Mouse (Mus musculus) neural tube, embryonic 13.5 days (tissue): ENCODE results near the gene Aff3. TPM values are rescaled to one million over a fixed set of nuclear protein-coding genes. Genes with fewer than 3 reads are reported as not detected.

Experiments
- ATAC-seq: fragments of 200-750 bp; cut with Nextera tagmentation; 2 replicates; pipeline ENCODE4 v1.8.0; 2017; ENCODE audit warnings: low read depth, mild to moderate bottlenecking, moderate TSS enrichment, moderate library complexity
- H3K27ac ChIP-seq: fragments of 300-500 bp; sonication (generic); replicated peaks from 2 replicates; pipeline ENCODE4 v1.5.1; 2015; ENCODE audit warnings: moderate library complexity, mild to moderate bottlenecking, inconsistent platforms
- H3K27me3 ChIP-seq: fragments of 300-500 bp; sonication (generic); 2 replicates; pipeline ENCODE4 v1.6.1; 2015; ENCODE audit warnings: mild to moderate bottlenecking, inconsistent platforms
- H3K36me3 ChIP-seq: fragments of 300-500 bp; sonication (generic); 2 replicates; pipeline ENCODE4 v1.6.1; 2015; ENCODE audit warnings: mild to moderate bottlenecking, inconsistent platforms
- H3K4me1 ChIP-seq: fragments of 300-500 bp; sonication (generic); replicated peaks from 2 replicates; pipeline ENCODE4 v1.6.1; 2015; ENCODE audit warnings: inconsistent platforms
- H3K4me2 ChIP-seq: fragments of 300-500 bp; sonication (generic); 2 replicates; pipeline ENCODE4 v1.6.1; 2015; ENCODE audit warnings: inconsistent platforms, mild to moderate bottlenecking, moderate library complexity
- H3K4me3 ChIP-seq: fragments of 300-500 bp; sonication (generic); 2 replicates; pipeline ENCODE4 v1.5.1; 2015; ENCODE audit warnings: mild to moderate bottlenecking, inconsistent platforms
- H3K9ac ChIP-seq: fragments of 300-500 bp; sonication (generic); 2 replicates; pipeline ENCODE4 v1.6.1; 2015; ENCODE audit warnings: moderate library complexity, mild to moderate bottlenecking, inconsistent platforms
- H3K9me3 ChIP-seq: fragments of 300-500 bp; sonication (generic); 2 replicates; pipeline ENCODE4 v1.6.1; 2016; ENCODE audit warnings: inconsistent platforms
- WGBS: fragments of 180-500 bp; shearing (Covaris S2); methylation state at CpG from one replicate; pipeline ENCODE4 v1.1.7; 2015; 5-methylcytosine and 5-hydroxymethylcytosine counted together
- polyA plus RNA-seq: library from polyadenylated mRNA; unstranded; fragments of >200 nt; fragmentation: Nextera tagmentation; extraction: Ambion mirVana; gene quantifications from 2 replicates; pipeline ENCODE4 v1.2.1, GENCODE M21; 2015

Aff3 gene
- polyA plus RNA-seq, 1 experiment from 2014 or later: 32.1 TPM

DNA sequence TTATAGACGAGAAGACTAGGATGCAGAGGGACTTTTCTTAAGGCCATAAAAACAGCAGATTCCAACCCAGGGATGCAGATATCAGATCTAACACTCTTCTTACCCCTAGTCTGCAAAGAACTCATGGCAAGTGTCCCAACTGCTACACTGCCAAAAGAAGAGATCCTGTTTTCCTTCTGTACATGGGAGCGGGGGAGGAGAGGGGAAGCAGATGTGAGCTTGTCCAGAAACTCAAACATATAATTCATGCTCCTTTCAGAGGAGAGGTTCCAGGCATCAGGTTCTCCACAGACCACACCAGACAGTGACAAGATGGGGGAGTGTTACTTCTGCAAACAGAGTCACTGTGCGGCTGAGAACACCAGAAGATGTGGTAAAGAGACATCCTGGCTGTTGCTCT, 276.3 kb downstream of the Aff3 start:
- no peaks in the 10 kb centered on the region for H3K36me3 ChIP-seq
- no peaks in the 10 kb centered on the region for H3K9me3 ChIP-seq
- ATAC-seq: no peak
- peaks cover 69% of the 10 kb centered on the region for H3K4me1 ChIP-seq
- H3K27me3 ChIP-seq: no peaks in the 10 kb centered on the region
- WGBS: 74% methylated on average over 3 of the region's 3 CpGs
- H3K27ac ChIP-seq: 0 out of 2 replicates have a peak overlapping the region, but pooled peaks have one; percentile 5
- no peak overlapping the region for H3K4me2 ChIP-seq
- H3K9ac ChIP-seq: no peak overlapping the region
- H3K4me3 ChIP-seq: no peak overlapping the region

- 77% methylated on average over 9 of the region's 9 CpGs for WGBS
- Histone ChIP-seq H3K9ac (no peak overlapping the region), H3K36me3 (no peaks in the 10 kb centered on the region), H3K4me3 (no peak overlapping the region), H3K9me3 (no peaks in the 10 kb centered on the region), H3K27me3 (no peaks in the 10 kb centered on the region), H3K4me1 (peaks cover 61% of the 10 kb centered on the region), H3K4me2 (no peak overlapping the region), H3K27ac (no peak overlapping the region)
- ATAC-seq: no peak
Observed at GRCm38 (mm10) chr1:38387438-38387837, 277.3 kb downstream of the Aff3 start.

GRCm38 (mm10) chr1:38384457-38385121, 280.2 kb downstream of the Aff3 start:
- ATAC-seq: no peak
- no peak overlapping the region for H3K4me2 ChIP-seq

DNA sequence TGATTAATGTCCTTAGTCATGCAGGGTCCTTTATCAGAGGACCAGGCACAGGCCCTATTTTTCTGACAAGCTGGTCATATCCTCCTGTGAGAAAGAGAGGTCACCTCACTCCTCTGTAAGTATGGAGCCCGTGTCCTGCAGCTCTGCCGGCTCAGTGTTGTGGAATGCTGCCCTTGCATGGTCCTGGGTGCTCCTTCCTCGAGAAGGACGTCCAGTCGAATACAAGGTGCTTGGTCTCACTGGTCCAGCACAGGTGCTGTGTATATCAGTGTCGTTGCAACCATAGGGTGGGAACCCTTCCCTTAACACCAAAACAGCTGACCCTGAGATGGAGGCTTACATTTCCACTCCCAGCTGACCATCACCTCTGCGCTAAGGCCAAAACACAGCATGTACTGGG, 280.7 kb downstream of the Aff3 start:
- Histone ChIP-seq H3K27ac (peak overlapping the region; percentile 57), H3K36me3 (no peaks in the 10 kb centered on the region), H3K9ac (no peak overlapping the region), H3K4me1 (peaks cover 38% of the 10 kb centered on the region), H3K4me2 (no peak overlapping the region), H3K9me3 (no peaks in the 10 kb centered on the region), H3K27me3 (no peaks in the 10 kb centered on the region), H3K4me3 (no peak overlapping the region)
- 85% methylated on average over 7 of the region's 7 CpGs for WGBS
- no peak for ATAC-seq

More at GRCm38 (mm10) chr1:38384457-38385121, 280.2 kb downstream of the Aff3 start:
- H3K27me3 ChIP-seq: no peaks in the 10 kb centered on the region
- H3K9me3 ChIP-seq: no peaks in the 10 kb centered on the region
- H3K4me1 ChIP-seq: peaks cover 43% of the 10 kb centered on the region
- no peaks in the 10 kb centered on the region for H3K36me3 ChIP-seq
- H3K9ac ChIP-seq: no peak overlapping the region
- H3K27ac ChIP-seq: peak overlapping the region; percentile 57
- no peak overlapping the region for H3K4me3 ChIP-seq
- 21% methylated on average over 16 of the region's 16 CpGs for WGBS

DNA sequence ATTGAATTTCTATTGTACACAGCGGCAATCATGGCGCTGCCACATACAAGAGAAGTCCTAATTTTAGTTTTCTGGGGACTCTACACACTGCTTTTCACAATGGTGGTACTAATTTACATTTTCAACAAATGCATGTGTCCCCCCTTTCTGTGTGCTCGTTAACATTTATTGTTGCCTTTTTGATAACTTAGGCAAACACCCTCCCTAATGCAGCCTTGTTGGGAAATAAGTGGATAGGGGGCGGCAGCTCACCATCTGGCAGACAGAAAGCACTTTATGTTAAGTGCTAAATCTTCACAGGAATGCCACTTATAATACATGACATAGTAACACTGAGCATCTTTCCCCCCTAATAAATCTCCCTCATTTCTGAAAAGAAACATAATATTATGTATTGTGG, 282.1 kb downstream of the Aff3 start:
- Histone ChIP-seq H3K36me3 (no peaks in the 10 kb centered on the region), H3K4me3 (no peak overlapping the region), H3K27me3 (no peaks in the 10 kb centered on the region), H3K4me2 (no peak overlapping the region), H3K9me3 (no peaks in the 10 kb centered on the region), H3K4me1 (peaks cover 27% of the 10 kb centered on the region), H3K27ac (no peak overlapping the region), H3K9ac (no peak overlapping the region)
- ATAC-seq: no peak
- WGBS: 71% methylated on average over 4 of the region's 4 CpGs

GRCm38 (mm10) chr1:38377930-38378329, 286.8 kb downstream of the Aff3 start:
- Histone ChIP-seq H3K4me3 (no peak overlapping the region), H3K9me3 (no peaks in the 10 kb centered on the region), H3K27ac (no peak overlapping the region), H3K4me1 (peaks cover 5% of the 10 kb centered on the region; the same call in 1 of the 2 replicates), H3K27me3 (no peaks in the 10 kb centered on the region), H3K36me3 (no peaks in the 10 kb centered on the region), H3K4me2 (no peak overlapping the region), H3K9ac (no peak overlapping the region)
- 82% methylated on average over 3 of the region's 3 CpGs for WGBS
- ATAC-seq: no peak

GRCm38 (mm10) chr1:38369166-38369565, 295.6 kb downstream of the Aff3 start:
- Histone ChIP-seq H3K4me1 (peaks cover 41% of the 10 kb centered on the region), H3K4me3 (no peak overlapping the region), H3K4me2 (no peak overlapping the region), H3K9me3 (no peaks in the 10 kb centered on the region), H3K27me3 (no peaks in the 10 kb centered on the region), H3K36me3 (no peaks in the 10 kb centered on the region), H3K9ac (no peak overlapping the region), H3K27ac (no peak overlapping the region)
- no peak for ATAC-seq
- 53% methylated on average over 8 of the region's 8 CpGs for WGBS

GRCm38 (mm10) chr1:38368081-38368689, 296.6 kb downstream of the Aff3 start:
- ATAC-seq: peak; percentile 25; the same call in 1 of the 2 replicates
- H3K9ac ChIP-seq: no peak overlapping the region
- WGBS: 64% methylated on average over 6 of the region's 6 CpGs

GRCm38 (mm10) chr1:38367404-38368080, 297.2 kb downstream of the Aff3 start:
- H3K36me3 ChIP-seq: no peaks in the 10 kb centered on the region
- no peak overlapping the region for H3K4me2 ChIP-seq
- H3K9ac ChIP-seq: no peak overlapping the region
- 55% methylated on average over 14 of the region's 14 CpGs for WGBS
- H3K27me3 ChIP-seq: no peaks in the 10 kb centered on the region
- H3K9me3 ChIP-seq: no peaks in the 10 kb centered on the region
- 0 out of 2 replicates have a peak overlapping the region, but pooled peaks have one; percentile 30 for H3K27ac ChIP-seq
- no peak overlapping the region for H3K4me3 ChIP-seq
- H3K4me1 ChIP-seq: peaks cover 52% of the 10 kb centered on the region
- ATAC-seq: peak; percentile 65

More at GRCm38 (mm10) chr1:38368081-38368689, 296.6 kb downstream of the Aff3 start:
- no peaks in the 10 kb centered on the region for H3K36me3 ChIP-seq
- no peaks in the 10 kb centered on the region for H3K9me3 ChIP-seq
- H3K4me2 ChIP-seq: no peak overlapping the region
- no peak overlapping the region for H3K4me3 ChIP-seq
- peaks cover 51% of the 10 kb centered on the region for H3K4me1 ChIP-seq
- H3K27ac ChIP-seq: peak overlapping the region; percentile 30
- H3K27me3 ChIP-seq: no peaks in the 10 kb centered on the region

GRCm38 (mm10) chr1:38363856-38364255, 300.9 kb downstream of the Aff3 start:
- no peak overlapping the region for H3K4me3 ChIP-seq
- peaks cover 42% of the 10 kb centered on the region for H3K4me1 ChIP-seq
- no peak for ATAC-seq
- H3K27me3 ChIP-seq: no peaks in the 10 kb centered on the region
- H3K36me3 ChIP-seq: no peaks in the 10 kb centered on the region
- no peak overlapping the region for H3K27ac ChIP-seq
- H3K4me2 ChIP-seq: no peak overlapping the region
- no peak overlapping the region for H3K9ac ChIP-seq
- no peaks in the 10 kb centered on the region for H3K9me3 ChIP-seq
- 82% methylated on average over 2 of the region's 2 CpGs for WGBS

- H3K4me3 ChIP-seq: no peak overlapping the region
- H3K27ac ChIP-seq: no peak overlapping the region
- 92% methylated on average over 3 of the region's 3 CpGs for WGBS
- no peak overlapping the region for H3K9ac ChIP-seq
- H3K27me3 ChIP-seq: no peaks in the 10 kb centered on the region
- no peaks in the 10 kb centered on the region for H3K9me3 ChIP-seq
- ATAC-seq: no peak
- no peak overlapping the region for H3K4me2 ChIP-seq
- H3K36me3 ChIP-seq: no peaks in the 10 kb centered on the region
- H3K4me1 ChIP-seq: peaks cover 41% of the 10 kb centered on the region
Observed at GRCm38 (mm10) chr1:38362275-38362674, 302.5 kb downstream of the Aff3 start.

- Histone ChIP-seq H3K4me3 (no peak overlapping the region), H3K27me3 (no peaks in the 10 kb centered on the region), H3K36me3 (no peaks in the 10 kb centered on the region), H3K9ac (no peak overlapping the region), H3K4me2 (no peak overlapping the region), H3K27ac (peak overlapping the region; percentile 52; the same call in 1 of the 2 replicates), H3K9me3 (no peaks in the 10 kb centered on the region), H3K4me1 (peaks cover 26% of the 10 kb centered on the region; the same call in 1 of the 2 replicates)
- ATAC-seq: peak; percentile 27; the same call in 1 of the 2 replicates
- WGBS: 77% methylated on average over 26 of the region's 26 CpGs
Observed at GRCm38 (mm10) chr1:38358797-38359349, 305.9 kb downstream of the Aff3 start.
